Mouse (Mus musculus) heart, adult 8-10 months (tissue): ENCODE measurements around the gene Ltb. TPM values are rescaled to one million over a fixed set of nuclear protein-coding genes. Genes with fewer than 3 reads are reported as not detected.

Experiments used
- DNase-seq: peaks from one replicate; pipeline ENCODE4 v3.0.0; 2022; ENCODE audit warnings: low spot score
- total RNA-seq, 4 experiments: library from RNA; stranded (reverse); gene quantifications; 2 replicates each; pipeline ENCODE4 v1.2.4; 2022

Ltb gene
- total RNA-seq, 4 experiments from 2014 or later, result 0.69 to 1.6 (median 0.80) TPM

DNA sequence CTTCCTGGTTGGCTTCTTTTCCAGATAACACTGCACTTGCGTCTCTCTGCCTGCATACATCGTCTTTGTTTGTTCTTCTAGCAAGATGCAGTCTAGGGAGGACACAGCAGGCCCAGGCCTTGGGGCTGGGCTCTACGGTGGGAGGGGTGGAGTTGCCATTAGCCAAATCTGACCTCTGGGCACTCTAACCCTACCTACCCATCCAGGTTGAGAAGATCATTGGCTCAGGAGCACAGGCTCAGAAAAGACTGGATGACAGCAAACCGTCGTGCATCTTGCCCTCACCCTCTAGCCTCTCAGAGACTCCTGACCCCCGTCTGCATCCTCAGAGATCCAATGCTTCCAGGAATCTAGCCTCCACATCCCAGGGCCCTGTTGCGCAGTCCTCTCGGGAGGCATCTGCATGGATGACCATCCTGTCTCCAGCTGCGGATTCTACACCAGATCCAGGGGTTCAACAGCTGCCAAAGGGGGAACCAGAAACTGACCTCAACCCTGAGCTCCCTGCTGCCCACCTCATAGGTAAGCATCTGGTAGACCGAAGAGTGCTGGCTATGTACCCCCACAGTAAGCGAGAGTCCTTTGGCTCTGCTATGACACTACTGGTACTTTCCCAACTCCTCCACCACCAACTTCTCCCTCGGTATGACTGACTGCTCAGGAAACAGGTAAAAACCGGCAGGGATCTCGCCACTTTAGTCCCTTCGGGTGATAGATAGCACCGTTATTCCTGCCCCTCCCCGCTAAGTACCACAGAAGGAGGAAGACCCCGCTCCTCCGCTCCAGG lies 798 bp downstream of the Ltb start:
- no peak for DNase-seq

GRCm38 (mm10) chr17:35195631-35196320 lies 1.5 kb downstream of the Ltb start:
- no peak for DNase-seq

DNA sequence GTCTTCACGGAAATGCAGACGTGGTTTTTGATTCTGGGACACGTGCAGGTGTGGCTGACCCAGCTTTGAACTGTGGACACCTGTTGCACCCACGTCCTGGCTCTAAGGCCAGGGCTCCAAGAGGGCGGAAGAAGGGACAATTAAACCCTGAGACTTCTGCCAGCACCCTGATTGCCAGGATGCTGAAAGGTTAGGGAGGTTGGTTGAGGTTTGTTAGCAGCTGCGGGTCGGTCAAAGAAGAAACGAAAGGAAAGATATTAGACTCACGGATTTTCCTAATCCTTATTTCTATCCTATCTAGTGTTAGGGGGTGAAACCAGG lies 2.0 kb downstream of the Ltb start:
- DNase-seq, result no peak

DNA sequence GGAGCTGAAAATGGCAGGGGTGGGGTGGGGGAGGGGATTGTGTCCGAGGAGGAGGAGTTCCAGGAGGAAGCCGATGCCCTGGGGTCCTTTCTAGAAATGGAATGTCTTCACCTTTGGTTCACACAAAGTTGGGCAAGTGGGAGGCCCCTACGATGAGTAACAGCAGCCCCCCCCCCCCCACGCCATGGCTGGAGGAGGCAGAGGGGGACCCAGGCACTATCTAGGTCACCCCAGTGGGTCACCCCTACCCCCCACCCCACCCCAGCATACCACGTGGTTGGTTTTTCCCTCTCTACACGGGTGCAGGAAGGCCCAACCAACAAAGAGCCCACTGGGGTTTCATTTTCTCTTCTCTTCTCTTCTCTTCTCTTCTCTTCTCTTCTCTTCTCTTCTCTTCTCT lies 2.9 kb downstream of the Ltb start:
- DNase-seq, result no peak

DNA sequence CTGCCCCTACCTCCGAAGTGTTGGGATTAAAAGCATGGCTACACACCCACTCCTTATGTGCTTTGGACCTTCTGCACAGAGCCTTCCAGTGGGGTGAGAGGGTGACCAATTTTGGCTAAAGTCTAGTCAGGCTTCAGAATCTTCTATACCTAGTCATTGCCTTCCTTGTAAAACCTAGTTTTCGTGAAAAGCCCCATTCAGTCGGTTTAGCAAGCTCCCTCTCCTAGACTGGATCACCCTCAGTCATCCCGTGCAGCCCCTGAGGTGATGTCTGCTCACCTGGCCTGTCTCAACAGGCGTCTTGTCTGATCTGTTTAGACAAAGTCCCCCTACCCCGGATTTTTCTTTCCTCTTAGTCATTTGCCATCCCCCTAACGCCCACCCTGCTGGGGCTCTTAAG lies 3.8 kb downstream of the Ltb start:
- DNase-seq, result no peak

GRCm38 (mm10) chr17:35198946-35199345 lies 4.7 kb downstream of the Ltb start:
- no peak for DNase-seq

DNA sequence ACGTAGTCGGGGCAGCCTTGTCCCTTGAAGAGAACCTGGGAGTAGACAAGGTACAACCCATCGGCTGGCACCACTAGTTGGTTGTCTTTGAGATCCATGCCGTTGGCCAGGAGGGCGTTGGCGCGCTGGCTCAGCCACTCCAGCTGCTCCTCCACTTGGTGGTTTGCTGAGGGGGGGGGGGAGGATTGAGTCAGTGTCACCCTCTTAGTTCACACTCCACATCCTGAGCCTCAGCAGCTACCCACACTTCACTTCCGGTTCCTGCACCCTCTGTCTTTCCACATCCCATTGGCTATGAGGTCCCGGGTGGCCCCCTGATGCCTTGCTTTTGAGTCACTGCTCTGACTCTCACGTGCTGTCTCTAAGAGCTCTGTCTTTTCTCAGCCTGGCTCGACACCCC lies 6.2 kb downstream of the Ltb start:
- no peak for DNase-seq

- DNase-seq, result no peak
These were observed 6.9 kb downstream of the Ltb start for GRCm38 (mm10) chr17:35201128-35201527.

DNA sequence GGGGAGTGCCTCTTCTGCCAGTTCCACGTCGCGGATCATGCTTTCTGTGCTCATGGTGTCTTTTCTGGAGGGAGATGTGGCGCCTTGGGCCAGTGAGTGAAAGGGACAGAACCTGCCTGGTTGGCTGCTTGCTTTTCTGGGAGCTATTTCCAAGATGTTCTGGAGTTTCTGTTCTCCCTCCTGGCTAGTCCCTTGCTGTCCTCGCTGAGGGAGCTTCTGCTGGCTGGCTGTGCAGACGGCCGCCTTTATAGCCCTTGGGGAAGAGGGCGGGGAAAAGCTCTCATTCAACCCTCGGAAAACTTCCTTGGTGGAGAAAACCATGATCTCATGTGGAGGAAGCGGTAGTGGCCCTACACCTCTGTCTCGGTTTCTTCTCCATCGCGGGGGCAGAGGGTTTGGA lies 7.5 kb downstream of the Ltb start, which contains the start of gene Tnf:
Tnf (minus strand) TSS at position 221 of the 400 bp plus-strand sequence.
- peak; percentile 84 for DNase-seq

DNA sequence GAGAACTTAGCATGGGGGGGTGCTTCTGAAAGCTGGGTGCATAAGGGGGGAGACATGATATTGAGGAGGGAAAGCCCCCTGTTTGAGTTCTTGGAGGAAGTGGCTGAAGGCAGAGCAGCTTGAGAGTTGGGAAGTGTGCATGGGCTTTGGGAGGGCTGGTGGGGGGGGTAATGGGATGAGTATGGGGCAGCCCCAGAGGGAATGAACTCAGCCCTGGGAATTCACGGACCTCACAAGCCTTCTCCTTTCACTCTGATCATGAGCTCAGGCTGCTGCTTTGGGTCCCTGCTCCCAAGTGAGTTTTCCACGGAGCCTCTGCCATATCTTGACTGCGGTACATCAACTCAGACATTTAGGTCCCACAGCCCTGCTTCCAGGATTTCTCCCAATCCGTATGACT lies 8.2 kb downstream of the Ltb start:
- no peak for DNase-seq

DNA sequence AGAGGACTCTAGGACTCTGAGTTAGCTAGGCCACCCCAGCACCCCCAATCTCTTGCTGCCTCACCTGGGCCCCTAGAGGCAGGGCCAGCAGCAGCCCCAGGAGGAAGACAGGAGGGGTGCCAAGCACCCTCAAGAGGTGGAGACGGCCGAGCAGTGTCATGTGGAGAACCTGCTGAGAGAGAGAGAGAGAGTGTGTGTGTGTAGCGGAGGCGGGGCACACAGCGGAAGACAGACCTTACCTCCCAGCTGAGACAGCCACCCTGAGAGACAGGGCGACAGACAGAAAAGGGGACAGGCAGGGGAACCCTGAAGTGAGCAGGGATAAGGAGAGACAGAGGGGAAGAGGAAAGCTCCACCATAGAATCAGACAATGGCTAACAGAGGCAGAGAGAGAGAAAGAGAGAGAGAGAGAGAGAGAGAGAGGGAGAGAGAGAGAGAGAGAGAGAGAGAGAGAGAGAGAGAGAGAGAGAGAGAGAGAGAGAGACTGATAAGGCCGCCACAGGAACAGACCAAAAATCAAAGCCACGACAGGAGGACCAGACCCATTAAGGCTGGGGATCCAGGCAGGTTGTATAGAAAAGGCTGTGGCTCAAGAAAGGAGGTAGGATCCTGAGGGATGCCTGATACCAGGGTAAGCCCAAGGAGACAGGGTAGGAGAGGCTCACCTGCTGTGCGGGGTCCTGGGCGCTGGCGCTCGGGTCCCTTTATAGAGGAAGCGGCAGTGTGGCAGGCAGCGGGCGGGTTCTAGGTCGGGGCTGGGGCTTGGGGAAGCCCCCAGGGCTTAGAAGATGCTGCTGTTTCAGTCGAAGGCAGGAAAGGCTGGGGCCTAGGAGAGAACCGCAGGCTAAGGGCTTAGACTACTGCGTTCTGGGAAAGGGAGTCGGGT lies 10.5 kb downstream of the Ltb start, which contains the start of gene Lta:
Lta (minus strand) TSS at position 858 of the 886 bp plus-strand sequence.
- DNase-seq, result no peak

DNA sequence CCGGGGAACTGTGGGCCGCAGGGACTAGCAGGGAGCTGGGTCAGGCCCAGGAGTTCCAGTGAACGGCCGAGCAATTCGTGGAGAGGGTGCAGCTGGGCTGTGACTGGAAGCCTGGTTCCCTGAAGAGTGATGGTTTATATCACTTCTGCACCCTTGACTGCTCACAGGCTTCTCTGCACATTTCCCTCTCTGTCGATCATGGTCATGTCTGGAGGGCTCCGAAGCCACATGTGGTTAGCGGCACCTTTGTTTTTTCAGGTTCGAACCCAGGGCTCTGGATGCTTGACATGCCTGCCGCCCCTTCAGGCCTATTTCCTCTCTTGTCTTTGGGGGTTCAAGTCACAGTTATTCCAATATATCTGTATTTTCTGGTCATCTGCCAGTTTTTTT lies 11.1 kb downstream of the Ltb start:
- DNase-seq, result no peak

DNA sequence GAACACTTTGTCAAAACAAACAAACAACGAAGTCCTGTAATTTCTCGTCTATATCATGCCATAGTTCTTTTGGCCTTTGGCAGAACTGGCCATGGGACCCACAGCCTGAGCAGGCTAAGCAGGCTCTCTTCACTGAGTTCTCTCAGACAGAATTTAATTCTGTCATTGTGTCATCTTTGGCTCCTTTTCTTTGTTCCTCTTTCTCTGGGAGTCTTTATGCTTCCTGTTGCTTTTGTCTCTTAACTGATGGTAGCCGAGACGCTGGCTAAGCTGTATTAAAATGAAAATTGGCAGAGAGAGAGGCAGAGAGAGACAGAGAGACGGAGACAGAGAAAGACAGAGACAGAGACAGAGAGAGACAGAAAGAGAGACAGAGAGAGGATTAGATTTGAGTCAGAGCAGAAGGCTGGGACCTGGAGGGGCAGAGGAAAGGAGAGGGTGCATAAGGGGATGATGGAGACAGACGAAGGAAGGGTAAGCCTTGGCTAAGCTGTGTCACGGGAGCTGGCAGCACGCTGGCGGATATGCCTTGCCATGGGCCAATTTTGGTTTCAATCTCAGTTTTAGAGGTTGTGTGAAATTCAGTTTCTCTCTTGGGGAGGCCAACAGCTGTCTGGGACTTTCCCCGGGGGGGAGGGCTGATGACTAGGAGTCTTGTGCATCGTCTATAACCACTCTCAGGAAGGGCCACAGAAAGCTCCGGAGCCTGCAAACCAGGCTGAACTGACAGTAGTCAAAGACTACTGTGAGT lies 15.7 kb downstream of the Ltb start:
- no peak for DNase-seq

DNA sequence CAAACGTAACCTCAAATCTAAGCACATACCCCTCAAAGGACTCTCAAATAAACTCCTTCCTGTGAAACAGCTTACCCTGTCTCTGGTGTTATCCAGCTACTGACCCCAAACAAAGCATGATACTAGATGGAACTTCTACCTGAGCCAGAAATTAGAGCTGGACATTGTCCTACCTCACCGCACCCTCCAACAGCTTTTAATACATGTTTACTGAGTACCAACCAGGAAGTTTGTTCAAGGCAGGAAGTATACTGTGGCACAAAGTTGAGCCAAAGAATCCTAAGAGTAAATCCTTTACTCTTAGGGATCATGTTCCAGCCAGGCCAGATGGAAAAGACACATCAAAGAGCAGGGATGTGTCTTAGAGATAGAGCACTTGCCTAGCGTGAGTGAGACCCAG lies 16.4 kb downstream of the Ltb start:
- DNase-seq, result no peak

GRCm38 (mm10) chr17:35213071-35213470 lies 18.8 kb downstream of the Ltb start:
- no peak for DNase-seq

GRCm38 (mm10) chr17:35218516-35219193 lies 24.4 kb downstream of the Ltb start:
- peak; percentile 83 for DNase-seq

DNA sequence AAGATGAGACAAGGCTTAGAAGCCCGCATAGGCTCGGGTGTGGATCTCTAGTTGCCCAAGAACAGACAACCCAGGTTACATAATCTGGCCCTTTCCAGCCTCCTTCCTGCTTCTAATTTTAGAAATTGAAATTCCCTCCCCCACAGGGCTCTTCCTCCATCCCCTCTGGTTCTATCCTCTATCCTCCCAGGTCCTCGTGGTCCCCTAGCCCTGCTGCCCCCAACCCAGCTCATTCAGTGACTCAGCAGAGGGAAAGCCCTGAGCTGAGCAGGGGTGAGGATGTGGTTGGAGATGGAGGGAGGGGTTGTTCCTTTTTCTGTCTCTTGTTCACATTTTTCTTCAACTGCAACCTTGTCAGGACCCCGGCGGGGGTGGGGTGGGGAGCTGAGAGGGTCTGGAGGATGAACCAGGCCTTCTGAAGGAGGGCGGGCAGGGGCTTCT lies 25.4 kb downstream of the Ltb start:
- no peak for DNase-seq

- no peak for DNase-seq
These were observed 26.1 kb downstream of the Ltb start, which contains the start of gene Gm16181 for GRCm38 (mm10) chr17:35220156-35220952. Gm16181 (plus strand) TSS chr17:35220834.

DNA sequence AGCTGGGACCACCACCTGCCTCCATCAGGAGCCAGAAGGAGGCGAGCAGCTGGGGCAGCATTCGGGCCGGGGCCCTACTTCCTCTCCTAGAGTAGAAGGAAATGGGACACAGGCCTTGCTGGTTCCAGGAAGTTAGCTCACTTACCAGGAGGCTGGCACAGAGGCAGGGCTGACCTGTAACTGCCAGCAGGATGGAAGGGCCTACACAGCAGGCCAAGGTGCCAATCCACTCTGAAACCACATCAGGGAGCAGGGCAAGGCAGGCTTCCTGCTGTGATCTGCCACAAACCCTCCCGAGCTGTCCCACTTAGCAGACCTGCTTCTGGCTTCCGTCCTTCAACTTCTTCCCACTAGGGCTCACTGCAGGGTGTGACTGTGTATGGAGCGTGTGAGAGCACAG lies 28.1 kb downstream of the Ltb start:
- no peak for DNase-seq

GRCm38 (mm10) chr17:35224641-35225040 lies 30.4 kb downstream of the Ltb start:
- DNase-seq, result no peak
